Mouse (Mus musculus) neural tube, embryonic 15.5 days (tissue): ENCODE results near the gene Klf9. TPM values are rescaled to one million over a fixed set of nuclear protein-coding genes. Genes with fewer than 3 reads are reported as not detected.

Experiments
- ATAC-seq: fragments of 200-750 bp; cut with Nextera tagmentation; 2 replicates; pipeline ENCODE4 v1.8.0; 2017; ENCODE audit warnings: mild to moderate bottlenecking, moderate TSS enrichment, moderate library complexity; ENCODE audit not compliant: low FRiP score
- H3K27ac ChIP-seq: fragments of 300-500 bp; sonication (generic); replicated peaks from 2 replicates; pipeline ENCODE4 v1.5.1; 2015; ENCODE audit warnings: mild to moderate bottlenecking, inconsistent platforms
- H3K27me3 ChIP-seq: fragments of 300-500 bp; sonication (generic); replicated peaks from 2 replicates; pipeline ENCODE4 v1.6.1; 2015; ENCODE audit warnings: inconsistent platforms
- H3K36me3 ChIP-seq: fragments of 300-500 bp; sonication (generic); 2 replicates; pipeline ENCODE4 v1.6.1; 2015; ENCODE audit warnings: inconsistent platforms
- H3K4me1 ChIP-seq: fragments of 300-500 bp; sonication (generic); 2 replicates; pipeline ENCODE4 v1.6.1; 2015; ENCODE audit warnings: inconsistent platforms
- H3K4me2 ChIP-seq: fragments of 300-500 bp; sonication (generic); 2 replicates; pipeline ENCODE4 v1.6.1; 2015; ENCODE audit warnings: inconsistent platforms, mild to moderate bottlenecking, moderate library complexity
- H3K4me3 ChIP-seq: fragments of 300-500 bp; sonication (generic); replicated peaks from 2 replicates; pipeline ENCODE4 v1.5.1; 2015; ENCODE audit warnings: mild to moderate bottlenecking, inconsistent platforms
- H3K9ac ChIP-seq: fragments of 300-500 bp; sonication (generic); replicated peaks from 2 replicates; pipeline ENCODE4 v1.6.1; 2015; ENCODE audit warnings: mild to moderate bottlenecking, inconsistent platforms
- H3K9me3 ChIP-seq: fragments of 300-500 bp; sonication (generic); replicated peaks from 2 replicates; pipeline ENCODE4 v1.6.1; 2016; ENCODE audit warnings: inconsistent platforms
- WGBS: fragments of 180-500 bp; shearing (Covaris S2); methylation state at CpG from one replicate; pipeline ENCODE4 v1.1.7; 2015; ENCODE audit warnings: mixed read lengths; 5-methylcytosine and 5-hydroxymethylcytosine counted together
- microRNA counts: library from miRNA; unstranded; fragments of <30 nt; microRNA quantifications from one replicate; lab custom pipeline; 2016
- microRNA-seq: library from miRNA; unstranded; fragments of <30 nt; microRNA quantifications from one replicate; pipeline ENCODE4, GENCODE M21; 2017
- polyA plus RNA-seq: library from polyadenylated mRNA; unstranded; fragments of >200 nt; fragmentation: Nextera tagmentation; extraction: Ambion mirVana; gene quantifications from 2 replicates; pipeline ENCODE4 v1.2.1, GENCODE M21; 2015

Klf9 gene
- polyA plus RNA-seq, 1 experiment from 2014 or later, result 5.0 TPM

GRCm38 (mm10) chr19:23202106-23202505, 61.1 kb downstream of the Klf9 start:
- no peaks in the 10 kb centered on the region for H3K27me3 ChIP-seq
- WGBS, result 97% methylated on average over 5 of the region's 5 CpGs
- no peaks in the 10 kb centered on the region for H3K4me1 ChIP-seq
- no peak overlapping the region for H3K4me3 ChIP-seq
- no peak overlapping the region for H3K9ac ChIP-seq
- peaks cover 35% of the 10 kb centered on the region for H3K36me3 ChIP-seq
- H3K9me3 ChIP-seq, result peaks cover 6% of the 10 kb centered on the region; the same call in 1 of the 2 replicates
- H3K27ac ChIP-seq, result no peak overlapping the region
- H3K4me2 ChIP-seq, result no peak overlapping the region
- ATAC-seq, result no peak

- no peak for ATAC-seq
- Histone ChIP-seq H3K9me3 (peaks cover 6% of the 10 kb centered on the region; the same call in 1 of the 2 replicates), H3K27me3 (no peaks in the 10 kb centered on the region), H3K4me1 (no peaks in the 10 kb centered on the region), H3K36me3 (peaks cover 37% of the 10 kb centered on the region), H3K4me2 (no peak overlapping the region), H3K27ac (no peak overlapping the region), H3K9ac (no peak overlapping the region), H3K4me3 (no peak overlapping the region)
- 95% methylated on average over 3 of the region's 3 CpGs for WGBS
Observed at GRCm38 (mm10) chr19:23203505-23204053, 62.6 kb downstream of the Klf9 start.

- no peak for ATAC-seq
- H3K9ac ChIP-seq, result no peak overlapping the region
- no peaks in the 10 kb centered on the region for H3K4me1 ChIP-seq
- H3K27ac ChIP-seq, result no peak overlapping the region
- H3K9me3 ChIP-seq, result no peaks in the 10 kb centered on the region
- WGBS, result 91% methylated on average over 6 of the region's 6 CpGs
- H3K4me2 ChIP-seq, result no peak overlapping the region
- H3K27me3 ChIP-seq, result no peaks in the 10 kb centered on the region
- H3K4me3 ChIP-seq, result no peak overlapping the region
- H3K36me3 ChIP-seq, result peaks cover 35% of the 10 kb centered on the region
Observed at GRCm38 (mm10) chr19:23211325-23211724, 70.3 kb downstream of the Klf9 start.

GRCm38 (mm10) chr19:23214326-23214725, 73.3 kb downstream of the Klf9 start:
- H3K36me3 ChIP-seq, result peaks cover 31% of the 10 kb centered on the region
- H3K27ac ChIP-seq, result no peak overlapping the region
- no peaks in the 10 kb centered on the region for H3K27me3 ChIP-seq
- H3K4me3 ChIP-seq, result no peak overlapping the region
- no peak overlapping the region for H3K4me2 ChIP-seq
- no peaks in the 10 kb centered on the region for H3K4me1 ChIP-seq
- ATAC-seq, result no peak
- WGBS, result 74% methylated on average over 8 of the region's 8 CpGs
- H3K9me3 ChIP-seq, result no peaks in the 10 kb centered on the region
- no peak overlapping the region for H3K9ac ChIP-seq

MicroRNA genes within 50 kb of the gene (microRNA counts, 519-probe panel; counts per million panel counts)
- 851 counts per million, percentile 3 among the panel's probes with 10 or more counts for microRNA mmu-miR-1192 (lab: Ali Mortazavi, UCI)

Small RNA genes within 50 kb of the gene (microRNA-seq; reads per million reads assigned to microRNA genes)
- not detected for gene Mir1192

Other genes starting within 250 kb of the Klf9 start
- gene Smc5, start 132.7 kb downstream of the Klf9 start, polyA plus RNA-seq, result 24.6 and 27.5 TPM in 2 replicates